Mouse (Mus musculus) CH12.LX (cell line): ENCODE results near the gene Gas7. TPM values are rescaled to one million over a fixed set of nuclear protein-coding genes. Genes with fewer than 3 reads are reported as not detected.

ENCODE experiments used
- DNase-seq: peaks from one replicate; pipeline ENCODE4 v3.0.0-alpha.2; 2013; ENCODE audit errors: extremely low read depth
- H3K27ac ChIP-seq: 2 replicates; pipeline ENCODE4 v1.5.1; 2012; ENCODE audit warnings: low read depth, mild to moderate bottlenecking, control low read depth, moderate library complexity; ENCODE audit not compliant: insufficient read depth
- H3K27me3 ChIP-seq: replicated peaks from 2 replicates; pipeline ENCODE3; 2012; ENCODE audit warnings: inconsistent platforms
- H3K36me3 ChIP-seq, 2 experiments: replicated peaks in 1 of 2; 2 replicates each; pipeline versions ENCODE3 to v1.6.1; 2012; ENCODE audit warnings: inconsistent platforms in 1 of 2, low read length in 1 of 2, mild to moderate bottlenecking in 1 of 2, mixed read lengths in 1 of 2, moderate library complexity in 1 of 2; ENCODE audit not compliant: control insufficient read depth in 1 of 2, insufficient read depth in 1 of 2
- H3K4me1 ChIP-seq, 2 experiments: 2 replicates each; pipeline ENCODE4 v1.6.1; 2012; ENCODE audit warnings: inconsistent platforms in 1 of 2, moderate library complexity in 1 of 2; ENCODE audit not compliant: insufficient read depth in 2 of 2, control insufficient read depth in 1 of 2
- H3K4me2 ChIP-seq: 2 replicates; pipeline ENCODE4 v1.6.1; 2012; ENCODE audit warnings: low read depth, mild to moderate bottlenecking, control low read depth; ENCODE audit not compliant: poor library complexity, insufficient read depth, severe bottlenecking
- H3K4me3 ChIP-seq, 3 experiments: fragments of 150-350 bp in 1 of 3; sonication (generic) in 1 of 3; replicated peaks in 1 of 3; 2 replicates each; pipeline versions ENCODE3 to v1.5.1; 2011 to 2012; ENCODE audit warnings: low read depth in 2 of 3, low read length in 2 of 3, mild to moderate bottlenecking in 2 of 3, moderate library complexity in 2 of 3, control low read depth in 1 of 3, improper control_type of control experiment in 1 of 3, inconsistent platforms in 1 of 3, mixed read lengths in 1 of 3; ENCODE audit not compliant: poor library complexity in 1 of 3
- H3K79me2 ChIP-seq: replicated peaks from 2 replicates; pipeline ENCODE4 v1.6.1; 2012; ENCODE audit warnings: mild to moderate bottlenecking, moderate library complexity; ENCODE audit not compliant: control insufficient read depth, poor library complexity, insufficient read depth, severe bottlenecking; ENCODE audit errors: extremely low read depth
- H3K9ac ChIP-seq: 2 replicates; pipeline ENCODE4 v1.6.1; 2012; ENCODE audit warnings: low read depth, mild to moderate bottlenecking, control low read depth, moderate library complexity; ENCODE audit not compliant: insufficient read depth
- H3K9me3 ChIP-seq: replicated peaks from 2 replicates; pipeline ENCODE3; 2012; ENCODE audit warnings: low read length, inconsistent platforms, mixed read lengths
- CHD1 ChIP-seq: IDR thresholded peaks from 2 replicates; pipeline ENCODE4 v1.6.1; 2012; ENCODE audit warnings: low read depth, low read length, improper control_type of control experiment, inconsistent platforms
- CHD2 ChIP-seq: IDR thresholded peaks from 2 replicates; pipeline ENCODE4 v1.6.1; 2011; ENCODE audit warnings: low read length, improper control_type of control experiment
- ELF1 ChIP-seq: IDR thresholded peaks from 2 replicates; pipeline ENCODE4 v1.6.1; 2014; ENCODE audit warnings: low read depth, mild to moderate bottlenecking, inconsistent platforms, low read length, improper control_type of control experiment
- EP300 ChIP-seq: IDR thresholded peaks from 2 replicates; pipeline ENCODE4 v1.6.1; 2011; ENCODE audit warnings: low read length, improper control_type of control experiment
- HCFC1 ChIP-seq: IDR thresholded peaks from 2 replicates; pipeline ENCODE4 v1.6.1; 2012; ENCODE audit warnings: low read depth, mild to moderate bottlenecking, inconsistent platforms, low read length, improper control_type of control experiment
- IRF4 ChIP-seq: IDR thresholded peaks from 2 replicates; pipeline ENCODE4 v1.6.1; 2014; ENCODE audit warnings: low read depth, mild to moderate bottlenecking, inconsistent platforms, low read length, improper control_type of control experiment
- JUN ChIP-seq: IDR thresholded peaks from 2 replicates; pipeline ENCODE4 v1.6.1; 2011; ENCODE audit warnings: low read depth, mild to moderate bottlenecking, low read length, improper control_type of control experiment, moderate library complexity; ENCODE audit not compliant: insufficient read depth
- JUND ChIP-seq: conservative IDR thresholded peaks from 2 replicates; pipeline ENCODE4 v1.6.1; 2011; ENCODE audit warnings: low read depth, low read length, improper control_type of control experiment
- MAZ ChIP-seq: IDR thresholded peaks from 2 replicates; pipeline ENCODE4 v1.6.1; 2012; ENCODE audit warnings: low read depth, mild to moderate bottlenecking, inconsistent platforms, low read length, improper control_type of control experiment, moderate library complexity
- MEF2A ChIP-seq: IDR thresholded peaks from 2 replicates; pipeline ENCODE4 v1.6.1; 2014; ENCODE audit warnings: low read depth, mild to moderate bottlenecking, inconsistent platforms, low read length, improper control_type of control experiment, borderline replicate concordance
- PAX5 ChIP-seq: IDR thresholded peaks from 2 replicates; pipeline ENCODE4 v1.6.1; 2012; ENCODE audit warnings: low read length, inconsistent platforms, mixed read lengths
- POLR2AphosphoS2 ChIP-seq: IDR thresholded peaks from 2 replicates; pipeline ENCODE4 v1.6.1; 2011; ENCODE audit warnings: low read depth, low read length, improper control_type of control experiment
- RAD21 ChIP-seq: IDR thresholded peaks from 2 replicates; pipeline ENCODE4 v1.6.1; 2011; ENCODE audit warnings: low read depth, mild to moderate bottlenecking, low read length, improper control_type of control experiment, moderate library complexity
- RCOR1 ChIP-seq: conservative IDR thresholded peaks from 2 replicates; pipeline ENCODE4 v1.6.1; 2012; ENCODE audit warnings: low read depth, mild to moderate bottlenecking, inconsistent platforms, low read length, improper control_type of control experiment
- SIN3A ChIP-seq: IDR thresholded peaks from 2 replicates; pipeline ENCODE4 v1.6.1; 2012; ENCODE audit warnings: low read length, improper control_type of control experiment, inconsistent platforms
- SMC3 ChIP-seq: IDR thresholded peaks from 2 replicates; pipeline ENCODE4 v1.6.1; 2011; ENCODE audit warnings: low read depth, low read length, improper control_type of control experiment
- TCF12 ChIP-seq: IDR thresholded peaks from 2 replicates; pipeline ENCODE4 v1.6.1; 2014; ENCODE audit warnings: low read depth, mild to moderate bottlenecking, inconsistent platforms, low read length, improper control_type of control experiment
- UBTF ChIP-seq: IDR thresholded peaks from 2 replicates; pipeline ENCODE4 v1.6.1; 2012; ENCODE audit warnings: low read depth, mild to moderate bottlenecking, inconsistent platforms, low read length, improper control_type of control experiment, moderate library complexity
- USF1 ChIP-seq: IDR thresholded peaks from 2 replicates; pipeline ENCODE4 v1.6.1; 2014; ENCODE audit warnings: low read depth, mild to moderate bottlenecking, inconsistent platforms, low read length, improper control_type of control experiment
- USF2 ChIP-seq: conservative IDR thresholded peaks from 2 replicates; pipeline ENCODE4 v1.6.1; 2011; ENCODE audit warnings: low read depth, low read length, improper control_type of control experiment
- ZC3H11A ChIP-seq: IDR thresholded peaks from 2 replicates; pipeline ENCODE4 v1.6.1; 2012; ENCODE audit warnings: low read depth, mild to moderate bottlenecking, inconsistent platforms, low read length, improper control_type of control experiment
- dilution Hi-C: fragments of 300-500 bp; cut with MboI; formaldehyde crosslinking; loops from 2 replicates; pipeline ENCODE4 v1.14.3; 2020; ENCODE audit warnings: low sequenced_read_pairs; ENCODE audit not compliant: extremely low pct_unique_long_range_greater_than_20kb, extremely low pct_ligation_motif_present
- in situ Hi-C: fragments of 300-500 bp; cut with MboI; formaldehyde crosslinking; loops from 3 replicates; pipeline ENCODE4 v1.14.3; 2019; ENCODE audit warnings: low sequenced_read_pairs, low pct_ligation_motif_present, low pct_unique_long_range_greater_than_20kb, mixed read lengths
- polyA plus RNA-seq: library from polyadenylated mRNA; unstranded; fragments of >175 nt; gene quantifications from 2 replicates; pipeline ENCODE4 v1.2.1, GENCODE M21; 2012; ENCODE audit warnings: low read depth; ENCODE audit not compliant: insufficient read length
- total RNA-seq, 2 experiments: library from RNA; depleted of rRNA; stranded (reverse); fragments of 300-350 nt in 1 of 2; fragments of >200 nt in 1 of 2; gene quantifications; 2 replicates each; pipeline ENCODE4 v1.2.3; 2012 to 2014

Gas7 gene
- total and polyA plus RNA-seq, 3 experiments: 7.0 to 20.8 (median 7.0) TPM

DNA sequence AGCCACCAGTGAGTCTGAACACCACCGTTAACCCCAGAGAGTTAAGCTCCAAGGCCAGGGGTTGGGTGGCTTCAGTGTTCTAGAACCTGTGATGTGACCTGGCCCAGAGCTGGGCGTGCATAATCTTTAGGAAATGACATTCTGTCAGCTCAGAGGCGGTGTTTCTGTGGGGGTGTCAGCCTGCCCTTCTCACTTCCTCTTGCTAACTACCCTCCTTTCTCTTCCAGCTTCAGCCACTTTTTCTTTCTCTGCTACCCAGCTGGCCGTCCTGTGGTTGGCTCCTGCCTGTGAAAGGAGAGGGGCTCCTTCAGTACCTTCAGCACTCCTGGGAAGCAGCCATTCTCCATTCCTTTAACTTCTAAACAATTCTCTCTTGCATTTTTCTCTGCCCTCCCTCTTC is 24.3 kb downstream of the Gas7 start (continued):
- TF ChIP-seq RCOR1: peak; percentile 83
- TF ChIP-seq ZC3H11A: no peak
- TF ChIP-seq SIN3A: peak; percentile 48; the same call in 1 of the 2 replicates
- peak; percentile 95 for TF ChIP-seq EP300
- TF ChIP-seq MAZ: peak; percentile 79; the same call in 1 of the 2 replicates
- peak; percentile 13; the same call in 1 of the 2 replicates for TF ChIP-seq SMC3
- TF ChIP-seq RAD21: peak; percentile 4
- TF ChIP-seq CHD1: no peak
- TF ChIP-seq CHD2: peak; percentile 81
- TF ChIP-seq USF2: no peak
- peak; percentile 43; the same call in 1 of the 2 replicates for TF ChIP-seq MEF2A
- TF ChIP-seq PAX5: no peak
- no peak; the same call in 1 of the 2 replicates for TF ChIP-seq JUN
- peak; percentile 87 for TF ChIP-seq TCF12
- TF ChIP-seq IRF4: peak; percentile 96
- no peak for TF ChIP-seq HCFC1
- peak; percentile 75 for TF ChIP-seq ELF1
- no peak for TF ChIP-seq USF1
- TF ChIP-seq POLR2AphosphoS2: no peak

GRCm38 (mm10) chr11:67480204-67480956 is 25.1 kb downstream of the Gas7 start:
- in situ Hi-C loops: no loop called here
- peak overlapping the region; percentile 50 for H3K27ac ChIP-seq

More at GRCm38 (mm10) chr11:67480204-67480956, 25.1 kb downstream of the Gas7 start:
- H3K79me2 ChIP-seq: no peaks in the 10 kb centered on the region
- peak; percentile 67 for DNase-seq
- peak overlapping the region; percentile 78 for H3K4me2 ChIP-seq
- no peaks in the 10 kb centered on the region for H3K9me3 ChIP-seq
- no peaks in the 10 kb centered on the region for H3K36me3 ChIP-seq
- no peak overlapping the region for H3K9ac ChIP-seq
- dilution Hi-C loops: no loop called here
- TF ChIP-seq UBTF: no peak
- TF ChIP-seq EP300: peak; percentile 44
- no peak for TF ChIP-seq MEF2A
- peak; percentile 58 for TF ChIP-seq JUND
- TF ChIP-seq JUN: 0 out of 2 replicates have a peak, but pooled peaks have one; percentile 2
- no peak overlapping the region for H3K4me3 ChIP-seq
- H3K4me1 ChIP-seq: peaks cover 23 to 50% of the 10 kb centered on the region in 2 experiments
- no peaks in the 10 kb centered on the region for H3K27me3 ChIP-seq
